Mouse (Mus musculus) liver, postnatal 0 days (tissue): ENCODE data around the gene Fam186a. TPM values are rescaled to one million over a fixed set of nuclear protein-coding genes. Genes with fewer than 3 reads are reported as not detected.

Experiments
- ATAC-seq: fragments of 200-750 bp; cut with Nextera tagmentation; 2 replicates; pipeline ENCODE4 v1.8.0; 2017; ENCODE audit warnings: mild to moderate bottlenecking, moderate library complexity
- DNase-seq: peaks from one replicate; pipeline ENCODE4 v3.0.0-alpha.2; 2016
- H3K27ac ChIP-seq: fragments of 300-500 bp; sonication (generic); 2 replicates; pipeline ENCODE4 v1.5.1; 2014; ENCODE audit warnings: antibody characterized with exemption, moderate library complexity, mild to moderate bottlenecking, low read depth
- H3K27me3 ChIP-seq: fragments of 300-500 bp; sonication (generic); 2 replicates; pipeline ENCODE4 v1.6.1; 2014; ENCODE audit warnings: low read length, control low read depth, mixed read lengths; ENCODE audit not compliant: insufficient read depth
- H3K36me3 ChIP-seq: fragments of 300-500 bp; sonication (generic); replicated peaks from 2 replicates; pipeline ENCODE4 v1.6.1; 2014; ENCODE audit warnings: mild to moderate bottlenecking, control low read depth, low read length, moderate library complexity, mixed read lengths; ENCODE audit not compliant: insufficient read depth
- H3K4me1 ChIP-seq: fragments of 300-500 bp; sonication (generic); 2 replicates; pipeline ENCODE4 v1.6.1; 2014; ENCODE audit warnings: antibody characterized with exemption, mild to moderate bottlenecking, control low read depth; ENCODE audit not compliant: insufficient read depth
- H3K4me2 ChIP-seq: fragments of 300-500 bp; sonication (generic); 2 replicates; pipeline ENCODE4 v1.6.1; 2014; ENCODE audit warnings: low read depth, mild to moderate bottlenecking, low read length, moderate library complexity, mixed read lengths
- H3K4me3 ChIP-seq: fragments of 300-500 bp; sonication (generic); 2 replicates; pipeline ENCODE4 v1.5.1; 2014; ENCODE audit warnings: low read depth, low read length
- H3K9ac ChIP-seq: fragments of 300-500 bp; sonication (generic); replicated peaks from 2 replicates; pipeline ENCODE4 v1.6.1; 2014; ENCODE audit warnings: mild to moderate bottlenecking, moderate library complexity
- H3K9me3 ChIP-seq: fragments of 300-500 bp; sonication (generic); 2 replicates; pipeline ENCODE4 v1.6.1; 2016; ENCODE audit warnings: mild to moderate bottlenecking, control low read depth, low read length, mixed read lengths
- CTCF ChIP-seq: sonication (generic); IDR thresholded peaks from 2 replicates; pipeline ENCODE4 v1.5.1; 2016; ENCODE audit warnings: antibody characterized with exemption, low read depth
- EP300 ChIP-seq: IDR thresholded peaks from 2 replicates; pipeline ENCODE4 v1.6.1; 2016; ENCODE audit warnings: antibody characterized with exemption, low read depth, mild to moderate bottlenecking
- WGBS: fragments of 180-500 bp; shearing (Covaris S2); extraction: QIAGEN DNeasy Blood & Tissue Kit; methylation state at CpG from one replicate; pipeline ENCODE4 v1.1.7; 2014; ENCODE audit not compliant: insufficient replicate concordance; 5-methylcytosine and 5-hydroxymethylcytosine counted together
- polyA plus RNA-seq: library from polyadenylated mRNA; unstranded; fragments of >200 nt; fragmentation: Nextera tagmentation; extraction: Ambion mirVana; gene quantifications from 2 replicates; pipeline ENCODE4 v1.2.1, GENCODE M21; 2015

The Fam186a gene
- polyA plus RNA-seq, 1 experiment from 2014 or later = not detected

GRCm38 (mm10) chr15:99937841-99938240 is 29.0 kb downstream of the Fam186a start:
- H3K27me3 ChIP-seq = no peaks in the 10 kb centered on the region
- TF ChIP-seq CTCF = no peak
- no peak for TF ChIP-seq EP300
- no peaks in the 10 kb centered on the region for H3K4me1 ChIP-seq
- no peaks in the 10 kb centered on the region for H3K9me3 ChIP-seq
- whole genome bisulfite sequencing = 70% methylated on average over 8 of the region's 8 CpGs
- no peak overlapping the region for H3K27ac ChIP-seq
- DNase-seq = peak; percentile 31
- ATAC-seq = peak; percentile 86
- H3K4me2 ChIP-seq = no peak overlapping the region
- no peak overlapping the region for H3K4me3 ChIP-seq
- H3K9ac ChIP-seq = no peak overlapping the region
- no peaks in the 10 kb centered on the region for H3K36me3 ChIP-seq

DNA sequence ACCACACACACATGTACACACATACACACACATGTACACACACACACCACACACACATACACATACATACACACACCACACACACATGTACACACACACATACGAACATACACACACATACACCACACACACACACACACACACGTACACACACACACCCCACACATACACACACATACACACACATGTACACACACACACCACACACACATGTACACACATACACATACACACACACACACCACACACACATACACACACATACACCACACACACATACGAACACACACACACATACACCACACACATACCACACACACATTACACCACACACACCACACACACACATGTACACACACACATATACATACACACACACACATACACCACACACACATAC is 30.2 kb downstream of the Fam186a start:
- DNase-seq = no peak
- Histone ChIP-seq H3K27ac (no peak overlapping the region), H3K4me1 (no peaks in the 10 kb centered on the region), H3K36me3 (no peaks in the 10 kb centered on the region), H3K4me2 (no peak overlapping the region), H3K27me3 (no peaks in the 10 kb centered on the region), H3K9ac (no peak overlapping the region), H3K9me3 (no peaks in the 10 kb centered on the region), H3K4me3 (no peak overlapping the region)
- TF ChIP-seq CTCF (no peak), EP300 (no peak)
- no peak for ATAC-seq
- WGBS = 80% methylated on average over 3 of the region's 3 CpGs

DNA sequence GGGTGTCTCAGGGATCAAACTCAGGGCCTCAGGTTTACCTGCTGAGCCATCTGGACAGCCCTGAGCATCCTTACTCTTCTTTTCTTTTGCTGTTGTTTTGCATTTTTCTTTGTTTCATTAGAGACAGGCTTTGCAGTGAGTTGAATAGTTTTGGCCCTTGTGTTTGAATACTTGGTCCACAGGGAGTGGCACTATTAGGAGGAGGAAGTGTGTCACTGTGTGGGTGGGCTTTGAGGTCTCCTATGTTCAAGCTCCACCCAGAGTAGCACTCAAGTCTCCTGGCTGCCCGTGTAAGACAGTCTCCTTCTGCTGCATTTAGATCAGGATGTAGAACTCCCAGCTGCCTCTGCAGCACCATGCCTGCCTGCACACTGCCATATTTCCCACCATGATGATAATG is 32.4 kb downstream of the Fam186a start:
- 38% methylated on average over 1 of the region's 1 CpGs for WGBS

GRCm38 (mm10) chr15:99931231-99931630 is 35.6 kb downstream of the Fam186a start:
- H3K27me3 ChIP-seq = no peaks in the 10 kb centered on the region
- WGBS = 80% methylated on average over 8 of the region's 8 CpGs
- DNase-seq (no peak), ATAC-seq (no peak)
- H3K36me3 ChIP-seq = no peaks in the 10 kb centered on the region
- H3K4me2 ChIP-seq = no peak overlapping the region
- H3K9ac ChIP-seq = no peak overlapping the region
- no peak overlapping the region for H3K27ac ChIP-seq
- TF ChIP-seq CTCF = no peak
- TF ChIP-seq EP300 = no peak
- H3K4me1 ChIP-seq = no peaks in the 10 kb centered on the region
- no peak overlapping the region for H3K4me3 ChIP-seq
- H3K9me3 ChIP-seq = no peaks in the 10 kb centered on the region

More for the DNA sequence above, 32.4 kb downstream of the Fam186a start:
- TF ChIP-seq CTCF = no peak
- Histone ChIP-seq H3K36me3 (no peaks in the 10 kb centered on the region), H3K4me1 (no peaks in the 10 kb centered on the region), H3K4me3 (no peak overlapping the region), H3K9me3 (no peaks in the 10 kb centered on the region), H3K27me3 (no peaks in the 10 kb centered on the region), H3K4me2 (no peak overlapping the region), H3K27ac (no peak overlapping the region), H3K9ac (no peak overlapping the region)
- no peak for ATAC-seq
- no peak for DNase-seq

DNA sequence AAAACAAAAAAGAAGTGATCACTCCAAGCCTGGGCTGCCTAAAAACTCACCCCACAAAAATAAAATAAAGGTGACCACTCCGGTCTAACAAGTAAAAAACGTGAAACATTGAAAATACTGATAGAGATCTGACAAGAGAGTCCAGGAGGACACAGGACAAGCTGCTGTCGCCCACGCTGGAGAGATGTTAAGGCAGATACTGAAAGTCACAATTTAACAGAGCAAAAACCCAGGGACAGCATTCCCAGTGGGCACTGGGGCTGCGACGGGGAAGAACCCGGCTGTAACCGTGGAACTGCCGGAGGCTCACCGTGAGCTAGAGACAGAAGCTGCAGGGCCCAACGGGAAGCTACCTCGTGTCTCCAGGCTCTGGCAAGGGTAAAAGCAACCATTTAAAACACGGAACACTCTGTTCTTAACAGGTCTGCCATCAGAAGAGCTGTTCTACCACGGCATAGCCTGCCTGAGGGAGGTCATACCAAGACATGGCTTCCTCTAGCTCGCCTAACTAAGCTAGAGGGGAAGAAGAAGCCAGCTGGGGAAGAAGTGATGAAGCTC is 47.2 kb downstream of the Fam186a start:
- Histone ChIP-seq H3K9ac (no peak overlapping the region), H3K27me3 (no peaks in the 10 kb centered on the region), H3K9me3 (no peaks in the 10 kb centered on the region), H3K4me3 (no peak overlapping the region), H3K36me3 (no peaks in the 10 kb centered on the region), H3K4me1 (peaks cover 9% of the 10 kb centered on the region), H3K4me2 (peak overlapping the region; percentile 20), H3K27ac (peak overlapping the region; percentile 85)
- peak; percentile 71 for ATAC-seq
- WGBS = 63% methylated on average over 15 of the region's 15 CpGs
- DNase-seq = peak; percentile 44
- no peak for TF ChIP-seq EP300
- TF ChIP-seq CTCF = no peak

GRCm38 (mm10) chr15:99917264-99917663 is 49.6 kb downstream of the Fam186a start:
- 61% methylated on average over 3 of the region's 3 CpGs for WGBS
- ATAC-seq = peak; percentile 77
- peaks cover 11% of the 10 kb centered on the region for H3K4me1 ChIP-seq
- no peak overlapping the region for H3K9ac ChIP-seq
- H3K27me3 ChIP-seq = no peaks in the 10 kb centered on the region
- H3K4me3 ChIP-seq = no peak overlapping the region
- no peaks in the 10 kb centered on the region for H3K36me3 ChIP-seq
- no peaks in the 10 kb centered on the region for H3K9me3 ChIP-seq
- no peak overlapping the region for H3K4me2 ChIP-seq
- TF ChIP-seq EP300 (no peak), CTCF (no peak)
- H3K27ac ChIP-seq = peak overlapping the region; percentile 70
- DNase-seq = no peak

GRCm38 (mm10) chr15:99914613-99915012 is 52.2 kb downstream of the Fam186a start:
- DNase-seq (no peak), ATAC-seq (no peak)
- Histone ChIP-seq H3K36me3 (no peaks in the 10 kb centered on the region), H3K4me2 (no peak overlapping the region), H3K9ac (no peak overlapping the region), H3K9me3 (no peaks in the 10 kb centered on the region), H3K4me1 (peaks cover 9% of the 10 kb centered on the region), H3K4me3 (no peak overlapping the region), H3K27ac (0 out of 2 replicates have a peak overlapping the region, but pooled peaks have one; percentile 23), H3K27me3 (no peaks in the 10 kb centered on the region)
- 58% methylated on average over 5 of the region's 5 CpGs for WGBS
- TF ChIP-seq CTCF = no peak
- no peak for TF ChIP-seq EP300
